Mouse (Mus musculus): ENCODE data around the gene Myt1l. TPM values are rescaled to one million over a fixed set of nuclear protein-coding genes. Genes with fewer than 3 reads are reported as not detected.

Myt1l gene
- total and polyA plus RNA-seq, 2 experiments from 2014 or later: 114 to 218 TPM

DNA sequence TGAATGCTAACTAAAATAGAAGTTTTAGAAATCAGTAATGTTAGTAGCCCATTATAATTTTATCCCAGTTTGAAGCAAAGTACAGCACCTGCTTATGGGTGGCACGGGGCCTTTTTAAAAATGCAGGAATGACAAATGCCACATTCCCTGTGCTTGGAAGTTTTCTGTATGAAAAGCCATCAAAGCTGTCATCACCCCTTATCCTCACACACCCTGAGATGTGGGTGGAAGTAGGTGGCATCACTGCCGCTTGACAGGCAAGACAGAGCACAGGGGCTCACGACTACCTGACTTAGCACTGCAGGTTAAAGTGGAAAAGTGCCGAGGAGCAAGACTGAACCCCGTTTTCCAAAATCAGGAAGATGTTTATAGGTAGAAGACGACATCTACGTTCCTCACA is 310.2 kb downstream of the Myt1l start:
- ATAC-seq: no peak
- 90% methylated on average over 7 of the region's 7 CpGs for WGBS
- Histone ChIP-seq H3K4me3 (ENCODE audit: low read depth, low read length) (no peak overlapping the region), H3K9me3 (ENCODE audit: low read length) (no peaks in the 10 kb centered on the region), H3K4me1 (ENCODE audit: insufficient read depth) (no peaks in the 10 kb centered on the region), H3K4me2 (ENCODE audit: low read depth) (no peak overlapping the region), H3K27me3 (ENCODE audit: insufficient read depth, low read length) (no peaks in the 10 kb centered on the region), H3K9ac (no peak overlapping the region), H3K27ac (ENCODE audit: low read depth, low read length) (no peak overlapping the region), H3K36me3 (ENCODE audit: insufficient read depth) (peaks cover 36% of the 10 kb centered on the region)
- no peak for TF ChIP-seq CTCF (IDR thresholded peaks at IDR 0.05; ENCODE audit: low read depth)
- DNase-seq: no peak

- H3K27ac ChIP-seq (ENCODE audit: low read depth, low read length): no peak overlapping the region
- ATAC-seq: peak; percentile 47
- 86% methylated on average over 3 of the region's 3 CpGs for whole genome bisulfite sequencing
- no peaks in the 10 kb centered on the region for H3K4me1 ChIP-seq (ENCODE audit: insufficient read depth)
- H3K27me3 ChIP-seq (ENCODE audit: insufficient read depth, low read length): no peaks in the 10 kb centered on the region
- no peaks in the 10 kb centered on the region for H3K9me3 ChIP-seq (ENCODE audit: low read length)
- no peak overlapping the region for H3K4me3 ChIP-seq (ENCODE audit: low read depth, low read length)
- no peak for TF ChIP-seq CTCF (IDR thresholded peaks at IDR 0.05; ENCODE audit: low read depth)
- H3K36me3 ChIP-seq (ENCODE audit: insufficient read depth): peaks cover 47% of the 10 kb centered on the region
- DNase-seq: no peak
- no peak overlapping the region for H3K9ac ChIP-seq
- no peak overlapping the region for H3K4me2 ChIP-seq (ENCODE audit: low read depth)
Measured at GRCm38 (mm10) chr12:29849936-29850335, 321.8 kb downstream of the Myt1l start.

DNA sequence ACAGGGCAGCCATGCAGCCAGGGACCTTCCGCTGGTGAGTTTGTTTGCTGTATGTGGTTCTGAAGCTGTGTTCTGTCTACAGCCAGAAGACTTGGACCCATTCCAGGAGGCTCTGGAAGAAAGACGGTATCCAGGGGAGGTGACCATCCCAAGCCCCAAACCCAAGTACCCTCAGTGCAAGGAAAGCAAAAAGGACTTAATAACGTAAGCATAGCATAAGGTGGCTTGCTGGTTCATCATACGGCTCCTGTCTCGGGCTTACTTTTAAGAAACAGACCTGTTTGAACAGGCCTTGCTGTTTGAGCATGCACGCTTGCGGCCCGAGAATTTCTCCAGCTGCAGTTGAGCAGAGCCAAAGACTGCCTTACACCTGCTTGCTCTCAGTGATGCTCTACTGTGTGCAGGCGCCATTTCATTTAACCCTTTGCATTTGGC is 326.0 kb downstream of the Myt1l start:
- peak; percentile 45 for DNase-seq
- Histone ChIP-seq H3K9ac (no peak overlapping the region), H3K36me3 (ENCODE audit: insufficient read depth) (peaks cover 58% of the 10 kb centered on the region), H3K4me1 (ENCODE audit: insufficient read depth) (no peaks in the 10 kb centered on the region), H3K4me3 (ENCODE audit: low read depth, low read length) (no peak overlapping the region), H3K9me3 (ENCODE audit: low read length) (no peaks in the 10 kb centered on the region), H3K27ac (ENCODE audit: low read depth, low read length) (peak overlapping the region; percentile 59; the same call in 1 of the 2 replicates), H3K4me2 (ENCODE audit: low read depth) (no peak overlapping the region), H3K27me3 (ENCODE audit: insufficient read depth, low read length) (no peaks in the 10 kb centered on the region)
- 47% methylated on average over 9 of the region's 9 CpGs for WGBS
- no peak for TF ChIP-seq CTCF (IDR thresholded peaks at IDR 0.05; ENCODE audit: low read depth)
- ATAC-seq: peak; percentile 32; the same call in 1 of the 2 replicates

- Histone ChIP-seq H3K27me3 (ENCODE audit: insufficient read depth, low read length) (no peaks in the 10 kb centered on the region), H3K27ac (ENCODE audit: low read depth, low read length) (no peak overlapping the region), H3K36me3 (ENCODE audit: insufficient read depth) (peaks cover 58% of the 10 kb centered on the region), H3K4me2 (ENCODE audit: low read depth) (no peak overlapping the region), H3K9ac (no peak overlapping the region), H3K4me3 (ENCODE audit: low read depth, low read length) (no peak overlapping the region), H3K4me1 (ENCODE audit: insufficient read depth) (no peaks in the 10 kb centered on the region), H3K9me3 (ENCODE audit: low read length) (no peaks in the 10 kb centered on the region)
- WGBS: 14% methylated on average over 5 of the region's 5 CpGs
- ATAC-seq (peak; percentile 65; the same call in 1 of the 2 replicates), DNase-seq (peak; percentile 75)
- peak; percentile 76 for TF ChIP-seq CTCF (IDR thresholded peaks at IDR 0.05; ENCODE audit: low read depth)
Measured at GRCm38 (mm10) chr12:29855007-29855406, 326.8 kb downstream of the Myt1l start.

GRCm38 (mm10) chr12:29860986-29861385 is 332.8 kb downstream of the Myt1l start:
- DNase-seq: no peak
- H3K9me3 ChIP-seq (ENCODE audit: low read length): no peaks in the 10 kb centered on the region
- no peaks in the 10 kb centered on the region for H3K4me1 ChIP-seq (ENCODE audit: insufficient read depth)
- ATAC-seq: no peak
- 37% methylated on average over 2 of the region's 2 CpGs for WGBS
- no peaks in the 10 kb centered on the region for H3K27me3 ChIP-seq (ENCODE audit: insufficient read depth, low read length)
- peaks cover 47% of the 10 kb centered on the region for H3K36me3 ChIP-seq (ENCODE audit: insufficient read depth)
- no peak overlapping the region for H3K4me2 ChIP-seq (ENCODE audit: low read depth)
- TF ChIP-seq CTCF (IDR thresholded peaks at IDR 0.05; ENCODE audit: low read depth): no peak
- H3K9ac ChIP-seq: no peak overlapping the region
- no peak overlapping the region for H3K27ac ChIP-seq (ENCODE audit: low read depth, low read length)
- no peak overlapping the region for H3K4me3 ChIP-seq (ENCODE audit: low read depth, low read length)

DNA sequence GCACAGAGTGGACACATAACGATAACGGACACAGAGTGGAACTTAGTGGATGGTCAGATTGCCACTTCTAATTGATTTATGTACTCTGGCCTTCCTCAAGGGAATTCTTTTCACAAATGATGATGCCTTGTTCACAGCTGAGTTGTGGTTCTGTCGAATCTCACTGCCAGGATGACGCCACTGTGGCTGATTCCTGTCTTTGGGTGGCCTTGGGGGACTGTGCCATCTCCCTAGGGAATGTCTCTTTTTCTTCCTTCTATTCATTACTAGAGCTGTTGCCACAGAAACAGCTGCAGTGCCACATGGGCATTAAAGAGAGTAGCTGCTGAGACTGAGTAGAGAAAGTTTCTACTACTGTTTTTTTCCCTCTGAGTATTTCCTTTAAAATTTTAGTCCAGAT is 340.1 kb downstream of the Myt1l start:
- H3K9me3 ChIP-seq (ENCODE audit: low read length): no peaks in the 10 kb centered on the region
- DNase-seq (peak; percentile 46), ATAC-seq (no peak)
- H3K36me3 ChIP-seq (ENCODE audit: insufficient read depth): peaks cover 21% of the 10 kb centered on the region; the same call in 1 of the 2 replicates
- no peak for TF ChIP-seq CTCF (IDR thresholded peaks at IDR 0.05; ENCODE audit: low read depth)
- H3K4me1 ChIP-seq (ENCODE audit: insufficient read depth): peaks cover 15% of the 10 kb centered on the region
- peak overlapping the region; percentile 58 for H3K27ac ChIP-seq (ENCODE audit: low read depth, low read length)
- H3K27me3 ChIP-seq (ENCODE audit: insufficient read depth, low read length): no peaks in the 10 kb centered on the region
- 44% methylated on average over 4 of the region's 4 CpGs for WGBS
- H3K4me2 ChIP-seq (ENCODE audit: low read depth): no peak overlapping the region
- 0 out of 2 replicates have a peak overlapping the region, but pooled peaks have one; percentile 4 for H3K9ac ChIP-seq
- no peak overlapping the region for H3K4me3 ChIP-seq (ENCODE audit: low read depth, low read length)

GRCm38 (mm10) chr12:29868781-29869180 is 340.6 kb downstream of the Myt1l start:
- Histone ChIP-seq H3K9me3 (ENCODE audit: low read length) (no peaks in the 10 kb centered on the region), H3K4me3 (ENCODE audit: low read depth, low read length) (no peak overlapping the region), H3K9ac (no peak overlapping the region), H3K4me1 (ENCODE audit: insufficient read depth) (peaks cover 17% of the 10 kb centered on the region), H3K4me2 (ENCODE audit: low read depth) (no peak overlapping the region), H3K36me3 (ENCODE audit: insufficient read depth) (peaks cover 21% of the 10 kb centered on the region; the same call in 1 of the 2 replicates), H3K27me3 (ENCODE audit: insufficient read depth, low read length) (no peaks in the 10 kb centered on the region), H3K27ac (ENCODE audit: low read depth, low read length) (peak overlapping the region; percentile 58; the same call in 1 of the 2 replicates)
- no peak for ATAC-seq
- DNase-seq: no peak
- WGBS: 82% methylated on average over 9 of the region's 9 CpGs
- no peak for TF ChIP-seq CTCF (IDR thresholded peaks at IDR 0.05; ENCODE audit: low read depth)
